Mouse (Mus musculus): ENCODE results near the gene Nup85.
A peak's percentile ranks its signal among the peaks of the same experiment; 100 is the strongest.

Gene Nup85

GRCm38 (mm10) chr11:115582913-115583606 is 18.8 kb downstream of the Nup85 start:
- no peak for DNase-seq (ENCODE audit: low spot score)

GRCm38 (mm10) chr11:115584376-115585073 is 20.3 kb downstream of the Nup85 start:
- DNase-seq (ENCODE audit: low spot score): no peak

- no peak for DNase-seq (ENCODE audit: low spot score)
These were observed 21.4 kb downstream of the Nup85 start for GRCm38 (mm10) chr11:115585573-115586100.

- no peak for DNase-seq (ENCODE audit: low spot score)
These were observed 22.2 kb downstream of the Nup85 start for GRCm38 (mm10) chr11:115586403-115586802.

GRCm38 (mm10) chr11:115587984-115588383 is 23.8 kb downstream of the Nup85 start:
- DNase-seq (ENCODE audit: low spot score): no peak

GRCm38 (mm10) chr11:115590526-115591075 is 26.4 kb downstream of the Nup85 start:
- no peak for DNase-seq (ENCODE audit: low spot score)

GRCm38 (mm10) chr11:115595209-115595608 is 31.0 kb downstream of the Nup85 start:
- DNase-seq (ENCODE audit: low spot score): no peak

- DNase-seq (ENCODE audit: low spot score): no peak
These were observed 34.1 kb downstream of the Nup85 start for GRCm38 (mm10) chr11:115598309-115598708.

GRCm38 (mm10) chr11:115599722-115600121 is 35.5 kb downstream of the Nup85 start:
- DNase-seq (ENCODE audit: low spot score): no peak

- DNase-seq (ENCODE audit: low spot score): no peak
These were observed 36.5 kb downstream of the Nup85 start for GRCm38 (mm10) chr11:115600743-115601142.

GRCm38 (mm10) chr11:115601174-115601573 is 36.9 kb downstream of the Nup85 start:
- no peak for DNase-seq (ENCODE audit: low spot score)

GRCm38 (mm10) chr11:115603128-115603475 is 38.9 kb downstream of the Nup85 start:
- peak; percentile 14 for DNase-seq (ENCODE audit: low spot score)

GRCm38 (mm10) chr11:115603476-115604303 is 39.5 kb downstream of the Nup85 start, which contains the start of the genes Mrps7 and Gga3:
Gene Mrps7, plus strand, starts transcription at chr11:115603925.
Gene Gga3, minus strand, starts transcription at chr11:115604051.
- DNase-seq (ENCODE audit: low spot score): peak; percentile 89

GRCm38 (mm10) chr11:115604304-115604696 is 40.1 kb downstream of the Nup85 start:
- DNase-seq (ENCODE audit: low spot score): no peak

GRCm38 (mm10) chr11:115606733-115607132 is 42.5 kb downstream of the Nup85 start:
- no peak for DNase-seq (ENCODE audit: low spot score)

- no peak for DNase-seq (ENCODE audit: low spot score)
These were observed 44.5 kb downstream of the Nup85 start for GRCm38 (mm10) chr11:115608421-115609399.

- no peak for DNase-seq (ENCODE audit: low spot score)
These were observed 45.3 kb downstream of the Nup85 start for GRCm38 (mm10) chr11:115609576-115609975.

- DNase-seq (ENCODE audit: low spot score): no peak
These were observed 46.9 kb downstream of the Nup85 start for GRCm38 (mm10) chr11:115611173-115611572.

GRCm38 (mm10) chr11:115612059-115612409 is 47.8 kb downstream of the Nup85 start:
- no peak for DNase-seq (ENCODE audit: low spot score)

- DNase-seq (ENCODE audit: low spot score): peak; percentile 91
These were observed 48.3 kb downstream of the Nup85 start, which contains the start of gene Mif4gd for GRCm38 (mm10) chr11:115612410-115613137. Gene Mif4gd, minus strand, starts transcription at chr11:115612969.
